Mouse (Mus musculus): Measurements from ENCODE around the gene Mrc1.
"Not testable (repeated sequence)": the region's sequence is repeated elsewhere in the genome, so short reads cannot be mapped to it uniquely, and the experiment has no call there.

The Mrc1 gene

DNA sequence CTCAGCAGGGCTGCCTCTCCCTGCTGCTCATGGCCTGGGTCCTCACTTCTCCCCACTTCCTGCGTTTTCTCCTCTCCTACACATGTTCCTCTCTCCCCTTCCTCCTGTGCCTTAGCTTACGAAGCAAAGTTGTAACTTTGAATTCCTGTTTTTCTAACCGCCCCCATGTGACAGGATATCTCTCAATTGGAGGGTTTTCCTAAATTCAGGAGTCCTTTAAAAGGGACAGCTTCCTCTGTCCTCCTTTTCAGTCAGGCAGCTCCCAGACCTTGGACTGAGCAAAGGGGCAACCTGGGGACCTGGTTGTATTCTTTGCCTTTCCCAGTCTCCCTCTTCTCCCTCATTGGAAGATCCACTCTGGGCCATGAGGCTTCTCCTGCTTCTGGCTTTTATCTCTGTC is at the start of gene Mrc1:
Gene Mrc1 (plus strand): TSS at position 244 of the 400 bp plus-strand sequence.
- no peak for DNase-seq

DNA sequence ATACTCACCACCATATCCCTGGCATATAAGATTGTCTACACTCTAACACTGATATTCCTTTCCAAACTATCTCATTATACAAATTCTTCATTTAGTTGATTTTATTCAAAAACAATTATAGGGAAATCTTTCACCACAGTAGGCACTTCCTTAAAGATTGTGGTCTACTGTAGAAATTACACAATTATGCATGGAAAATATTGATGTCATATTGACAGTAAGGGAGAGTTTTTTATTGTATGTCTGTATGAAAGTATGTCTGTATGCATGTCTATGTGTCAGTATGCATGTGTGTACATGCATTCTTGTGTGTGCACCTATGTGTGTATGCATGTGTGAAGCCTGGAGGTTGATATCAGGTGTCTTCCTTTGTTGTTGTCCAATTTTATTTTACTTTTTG is 44.8 kb upstream of the Mrc1 start:
- no peak for DNase-seq

DNA sequence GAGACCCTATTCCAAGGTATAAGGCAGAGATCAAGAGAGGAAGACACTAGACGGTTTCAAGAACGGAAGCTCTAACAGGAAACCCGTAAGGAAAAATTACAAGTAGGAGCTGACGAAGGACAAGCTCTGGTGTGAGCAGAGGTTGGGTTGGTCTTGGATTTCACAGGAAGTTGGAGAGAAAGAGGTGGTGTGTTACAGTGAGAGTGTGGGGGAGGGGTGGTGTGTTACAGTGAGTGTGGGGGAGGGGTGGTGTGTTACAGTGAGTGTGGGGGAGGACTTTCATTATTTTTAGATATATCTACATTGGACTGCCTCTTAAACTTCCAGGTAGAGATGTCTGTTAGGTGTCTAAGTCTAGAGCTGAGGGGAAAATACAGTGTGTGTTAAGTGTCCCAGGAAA is 38.5 kb upstream of the Mrc1 start:
- DNase-seq = no peak

DNA sequence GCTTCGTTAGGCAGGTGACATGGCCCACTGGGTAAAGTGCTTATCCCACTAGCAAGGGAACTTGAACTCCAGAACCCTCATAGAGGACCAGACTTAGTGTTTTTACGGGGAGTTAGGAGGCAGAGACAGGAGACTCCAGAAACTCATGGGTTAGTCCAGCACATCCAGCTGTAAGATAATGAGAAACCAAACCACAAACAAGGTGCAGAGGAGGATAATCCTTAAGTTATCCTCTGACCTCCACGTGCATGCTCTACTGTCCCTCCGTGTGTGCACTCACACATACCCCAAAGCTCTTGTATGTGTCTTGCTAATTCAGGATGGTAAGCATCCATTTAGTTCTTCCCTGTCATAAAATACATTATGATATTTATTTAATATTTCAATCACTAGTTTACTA is 37.6 kb upstream of the Mrc1 start:
- DNase-seq = no peak

DNA sequence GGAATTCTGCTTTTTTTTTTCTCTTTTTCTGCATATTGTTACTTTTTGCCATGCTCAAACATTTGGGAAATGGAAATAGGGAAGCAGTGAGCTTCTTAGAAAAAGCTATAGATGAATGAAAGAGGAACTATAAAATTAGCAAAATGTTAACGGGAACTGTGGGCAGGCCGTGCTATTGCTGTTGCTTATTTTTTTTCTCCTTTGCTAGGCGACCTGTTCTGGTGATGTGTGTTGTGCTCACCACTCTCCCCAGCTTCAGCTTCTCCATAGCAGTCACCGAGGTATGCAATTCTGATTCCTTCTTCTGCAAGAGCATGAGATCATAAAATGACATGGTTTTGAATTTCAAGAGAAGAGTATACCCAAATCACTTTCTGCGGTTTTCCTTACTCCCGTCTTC is 37.1 kb upstream of the Mrc1 start:
- no peak for DNase-seq

DNA sequence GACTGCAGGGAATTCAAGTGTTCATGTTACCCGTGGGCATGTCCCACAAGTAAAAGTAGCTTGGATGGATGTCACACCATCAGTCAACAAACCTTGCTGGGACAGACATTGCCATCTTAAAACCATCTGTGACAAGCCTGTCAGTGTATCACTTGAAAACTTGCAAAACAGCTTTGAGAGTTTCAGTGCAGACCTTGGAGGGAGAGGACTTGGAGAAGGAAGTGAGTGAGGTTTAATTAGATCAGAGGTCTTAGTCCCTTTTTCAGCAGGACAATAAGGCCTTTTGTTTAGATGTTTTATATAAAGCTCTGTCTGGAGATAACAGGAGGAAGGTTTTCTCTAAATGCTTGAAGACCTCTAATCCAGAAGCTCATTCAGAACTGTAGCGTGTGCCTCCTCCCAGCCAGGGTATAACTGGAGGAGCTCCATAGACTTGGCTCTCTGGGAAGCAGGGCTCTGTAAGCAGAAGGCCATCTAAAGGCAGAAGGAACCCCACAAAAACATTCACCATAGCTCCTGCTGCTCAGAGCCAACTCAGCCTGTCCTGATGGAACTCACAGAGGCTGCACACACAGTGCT is 30.8 kb upstream of the Mrc1 start:
- DNase-seq = not testable (repeated sequence)

DNA sequence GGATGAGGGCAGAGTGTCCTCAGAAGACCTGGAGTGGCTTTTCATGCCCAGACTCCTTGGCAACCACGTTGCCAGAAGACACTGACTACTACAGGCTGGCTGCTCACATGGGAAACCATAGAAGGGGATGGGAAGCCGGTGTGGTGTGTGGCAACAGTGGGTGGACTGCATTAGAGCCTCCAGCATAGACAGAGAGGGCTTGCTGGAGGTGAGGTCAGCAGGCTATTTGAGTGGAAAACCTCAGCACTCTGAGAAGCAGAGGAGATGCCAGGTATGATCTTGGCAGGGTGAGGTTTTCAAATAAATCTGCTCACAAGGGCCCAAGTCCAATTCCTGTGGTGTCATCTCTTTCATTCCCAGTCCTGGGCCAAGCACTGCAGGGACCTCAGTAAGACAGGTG is 29.6 kb upstream of the Mrc1 start:
- no peak for DNase-seq

DNA sequence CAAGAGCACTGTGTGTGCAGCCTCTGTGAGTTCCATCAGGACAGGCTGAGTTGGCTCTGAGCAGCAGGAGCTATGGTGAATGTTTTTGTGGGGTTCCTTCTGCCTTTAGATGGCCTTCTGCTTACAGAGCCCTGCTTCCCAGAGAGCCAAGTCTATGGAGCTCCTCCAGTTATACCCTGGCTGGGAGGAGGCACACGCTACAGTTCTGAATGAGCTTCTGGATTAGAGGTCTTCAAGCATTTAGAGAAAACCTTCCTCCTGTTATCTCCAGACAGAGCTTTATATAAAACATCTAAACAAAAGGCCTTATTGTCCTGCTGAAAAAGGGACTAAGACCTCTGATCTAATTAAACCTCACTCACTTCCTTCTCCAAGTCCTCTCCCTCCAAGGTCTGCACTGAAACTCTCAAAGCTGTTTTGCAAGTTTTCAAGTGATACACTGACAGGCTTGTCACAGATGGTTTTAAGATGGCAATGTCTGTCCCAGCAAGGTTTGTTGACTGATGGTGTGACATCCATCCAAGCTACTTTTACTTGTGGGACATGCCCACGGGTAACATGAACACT is 28.2 kb upstream of the Mrc1 start:
- not testable (repeated sequence) for DNase-seq

DNA sequence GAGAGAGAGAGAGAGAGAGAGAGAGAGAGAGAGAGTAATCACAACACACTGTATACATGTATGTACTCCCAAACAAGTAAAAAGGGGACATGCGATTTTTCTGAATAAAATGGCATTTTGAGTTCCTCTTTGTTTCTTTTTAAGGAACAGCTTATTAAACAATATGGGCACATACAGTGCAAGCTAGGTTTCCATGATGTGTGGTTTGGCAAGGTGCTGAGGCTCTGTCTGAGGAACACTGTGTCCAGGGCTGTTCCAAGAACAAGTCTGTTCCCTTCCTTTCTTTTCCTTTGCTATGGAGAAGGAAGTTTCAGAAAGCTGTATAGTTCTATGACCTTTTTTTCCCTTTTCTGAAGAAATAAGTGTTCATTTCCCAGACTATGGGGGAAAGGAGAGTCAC is 24.9 kb upstream of the Mrc1 start:
- no peak for DNase-seq

DNA sequence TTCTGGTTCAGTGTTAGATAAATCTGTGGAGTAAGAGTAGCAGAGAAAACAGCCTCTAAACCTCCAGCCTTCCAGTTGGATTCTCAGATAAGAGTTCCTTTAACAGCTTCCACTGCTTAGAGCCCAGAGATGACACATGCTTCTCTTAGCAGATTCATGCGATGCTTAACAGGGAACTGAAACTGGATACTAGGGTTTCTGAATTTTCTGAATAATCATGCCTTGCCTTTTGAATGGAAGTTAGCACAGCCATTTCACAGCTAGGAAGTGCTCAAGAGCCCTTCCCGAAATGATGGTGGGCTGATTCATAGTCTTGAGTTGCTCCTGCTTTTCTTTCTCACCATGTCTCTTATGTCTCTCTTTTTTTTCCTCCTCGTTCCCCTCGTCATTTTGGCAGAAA is 22.4 kb upstream of the Mrc1 start:
- no peak for DNase-seq

DNA sequence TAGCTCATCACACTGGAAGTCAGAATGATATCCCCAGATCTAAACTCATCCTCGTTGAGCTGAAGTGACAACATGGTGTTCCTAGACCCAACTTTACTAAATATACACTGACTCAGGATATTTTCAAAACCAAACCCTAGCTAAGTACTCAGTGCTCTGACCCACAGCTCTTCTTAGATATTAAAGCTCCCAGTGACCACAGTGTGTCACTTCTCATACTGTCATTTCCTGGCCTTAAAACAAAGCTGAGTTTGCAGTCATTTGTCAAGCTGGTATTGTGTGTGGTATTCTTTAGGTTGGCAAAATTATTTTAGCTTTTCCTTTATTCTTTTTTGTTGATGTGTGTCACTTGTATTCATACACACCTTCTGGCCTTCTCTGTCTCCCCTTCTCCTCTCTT is 18.5 kb upstream of the Mrc1 start:
- no peak for DNase-seq

DNA sequence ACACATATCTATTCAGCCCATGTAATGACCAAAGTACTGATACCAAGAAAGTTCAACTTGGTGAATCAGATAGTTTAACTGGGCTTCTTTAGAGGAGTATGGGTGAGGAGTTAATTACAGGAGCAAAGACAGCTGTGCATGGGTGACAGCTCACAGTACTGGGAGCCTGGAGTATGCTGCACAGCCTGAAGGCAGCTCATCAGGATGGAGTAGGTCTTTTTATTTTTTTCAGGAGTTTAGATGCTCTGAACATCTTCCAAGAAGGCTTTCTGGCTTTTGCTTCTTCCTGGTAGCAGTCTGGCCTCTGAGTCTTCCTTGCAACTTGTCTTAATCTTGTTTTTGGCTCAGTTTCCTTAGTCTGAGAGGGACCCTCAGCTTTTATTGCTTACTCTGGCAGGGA is 17.6 kb upstream of the Mrc1 start:
- DNase-seq = no peak

DNA sequence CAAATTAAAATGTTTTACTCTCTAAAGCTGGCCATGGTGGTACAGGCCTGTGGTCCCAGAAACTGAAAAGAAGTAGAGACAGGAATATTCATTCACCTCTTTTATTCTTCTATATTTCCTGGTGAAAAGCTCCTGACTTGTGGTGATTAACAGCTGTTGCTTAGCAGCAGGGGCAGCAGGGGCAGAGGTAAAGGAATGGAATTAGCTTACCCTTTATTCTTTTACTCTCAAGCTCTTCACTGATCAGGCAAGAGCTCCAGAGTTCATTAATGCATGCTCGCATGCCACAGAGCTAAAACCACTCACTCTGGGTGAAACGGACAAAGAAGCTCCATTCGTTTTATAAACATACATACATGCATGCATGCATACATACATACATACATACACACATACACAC is 14.4 kb upstream of the Mrc1 start:
- DNase-seq = no peak

DNA sequence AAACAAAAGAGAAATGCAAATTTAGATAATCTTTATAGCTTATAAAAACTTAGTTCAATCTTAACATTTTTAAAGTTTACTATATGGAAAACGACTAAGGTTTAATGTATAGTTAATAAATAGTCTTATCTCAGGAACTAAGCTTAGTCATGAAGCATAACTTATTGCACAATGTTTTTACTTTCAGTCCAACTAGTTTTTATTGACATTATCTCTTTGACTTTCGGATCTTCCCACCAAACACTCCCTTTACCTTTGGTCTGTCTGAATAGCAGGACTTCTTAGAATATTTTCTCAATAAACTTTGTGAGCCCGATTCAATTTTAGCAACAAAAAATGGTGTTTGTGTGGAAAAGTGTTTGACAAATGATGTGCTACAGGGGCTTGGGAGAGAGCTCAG is 12.5 kb upstream of the Mrc1 start:
- no peak for DNase-seq

DNA sequence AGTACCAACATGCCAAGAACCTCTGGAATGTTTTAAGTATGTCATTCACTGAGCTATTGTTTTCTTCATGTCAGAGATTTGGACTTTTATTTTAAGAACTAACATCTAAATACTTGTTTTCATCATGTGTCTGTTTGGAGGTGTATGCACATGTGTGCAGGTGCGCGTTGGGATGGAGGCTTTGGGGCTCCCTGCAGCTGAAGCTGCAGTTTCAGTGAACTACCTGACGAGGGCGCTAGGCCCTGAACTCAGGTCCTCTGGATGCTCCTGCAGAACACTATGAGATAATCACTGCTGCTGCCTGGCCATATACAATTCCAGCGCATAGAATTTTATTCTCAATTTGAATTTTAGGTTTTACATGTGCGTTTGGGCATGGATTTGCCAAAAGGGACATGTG is 11.1 kb upstream of the Mrc1 start:
- DNase-seq = no peak

DNA sequence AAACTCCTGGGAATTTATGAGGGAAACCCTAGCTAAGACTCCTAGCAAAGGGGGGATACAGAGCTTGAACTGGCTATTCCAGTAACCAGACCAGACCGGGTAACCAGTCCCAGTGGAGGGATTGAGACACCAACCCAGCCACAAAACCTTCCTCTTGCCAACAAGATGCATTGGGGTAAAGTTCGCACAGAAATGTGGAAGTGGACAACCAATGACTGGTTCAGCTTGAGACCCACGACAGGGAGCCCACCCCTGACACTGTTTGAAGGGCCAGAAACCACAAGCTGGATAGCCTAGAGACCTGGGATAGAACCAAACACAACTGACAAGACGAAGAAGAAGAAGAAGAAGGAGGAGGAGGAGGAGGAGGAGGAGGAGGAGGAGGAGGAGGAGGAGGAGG is 4.8 kb upstream of the Mrc1 start:
- DNase-seq = no peak

DNA sequence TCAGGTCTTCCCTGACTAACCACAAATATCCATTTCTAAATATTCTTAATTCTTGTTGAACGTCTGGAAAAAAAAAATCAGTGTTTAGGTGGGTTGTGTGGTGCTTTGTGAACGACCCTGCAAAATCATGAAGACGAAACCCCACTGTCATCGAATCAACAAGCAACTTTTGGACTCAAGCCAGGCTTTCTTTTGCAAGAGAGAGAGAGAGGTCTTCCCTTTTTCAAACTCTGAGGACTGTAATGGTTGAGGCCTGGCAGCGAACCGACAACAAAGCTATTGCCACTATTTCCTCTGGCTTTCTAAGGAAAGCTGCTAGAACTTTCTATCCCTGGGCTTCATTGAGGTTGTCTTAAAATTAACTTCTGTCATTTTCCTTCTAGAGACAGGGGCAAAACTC is 697 bp upstream of the Mrc1 start:
- DNase-seq = no peak

DNA sequence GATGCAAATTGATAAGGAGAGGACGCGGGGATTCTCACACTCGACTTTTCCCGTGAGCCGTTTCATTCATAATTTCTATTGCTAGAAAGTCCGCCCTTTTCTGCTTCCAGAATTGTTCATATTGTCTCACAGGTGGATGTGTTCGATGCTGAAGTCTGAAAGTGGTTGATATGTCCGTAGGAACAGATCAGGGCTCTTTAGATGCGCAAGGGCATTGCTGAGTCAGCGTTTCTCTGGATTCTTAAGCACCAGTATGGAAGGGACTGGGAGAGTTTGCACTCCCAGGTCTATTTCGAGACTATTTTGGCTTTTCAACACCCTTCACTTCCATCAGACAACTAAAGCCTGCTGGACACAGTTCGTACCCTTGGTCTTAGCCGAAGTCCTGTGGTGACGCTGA is 787 bp downstream of the Mrc1 start:
- DNase-seq = no peak

DNA sequence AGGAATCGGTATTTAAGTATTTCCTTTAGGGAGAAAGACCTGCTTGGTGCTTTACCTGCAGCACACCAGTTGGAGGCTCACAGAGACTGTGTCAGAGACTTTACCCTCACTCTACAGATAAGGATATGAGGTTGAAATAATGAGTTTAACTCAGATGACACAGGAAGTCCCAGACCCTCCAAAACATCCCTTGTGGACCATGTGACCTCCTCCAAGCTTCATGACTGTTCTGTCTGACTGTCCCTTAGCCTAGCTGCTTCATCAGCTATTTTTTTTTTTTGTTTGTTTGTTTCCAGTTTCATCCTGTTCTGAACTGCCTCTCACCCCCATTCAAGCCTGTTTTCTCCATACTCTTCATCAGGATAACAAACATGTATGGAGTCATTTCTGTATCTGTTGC is 3.7 kb downstream of the Mrc1 start:
- DNase-seq = no peak

DNA sequence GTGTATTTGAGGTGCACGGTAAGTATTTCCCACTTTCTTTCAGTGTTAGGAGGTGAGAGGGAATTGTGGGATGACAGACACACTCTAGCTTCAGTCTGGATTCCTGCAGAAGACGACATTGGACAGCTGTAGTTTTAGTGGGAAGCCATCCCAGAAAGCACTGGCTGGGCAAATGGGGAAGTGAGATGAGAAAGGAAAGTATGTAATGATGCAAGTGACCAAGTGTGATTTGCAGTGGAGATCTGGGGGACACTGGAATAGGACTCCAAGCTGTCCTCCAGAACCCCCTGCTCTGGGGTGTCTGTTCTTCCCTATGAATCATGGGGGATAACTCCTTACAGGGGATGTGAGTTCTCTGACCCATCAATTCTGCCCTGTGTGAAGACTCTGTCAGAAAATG is 4.8 kb downstream of the Mrc1 start:
- no peak for DNase-seq

DNA sequence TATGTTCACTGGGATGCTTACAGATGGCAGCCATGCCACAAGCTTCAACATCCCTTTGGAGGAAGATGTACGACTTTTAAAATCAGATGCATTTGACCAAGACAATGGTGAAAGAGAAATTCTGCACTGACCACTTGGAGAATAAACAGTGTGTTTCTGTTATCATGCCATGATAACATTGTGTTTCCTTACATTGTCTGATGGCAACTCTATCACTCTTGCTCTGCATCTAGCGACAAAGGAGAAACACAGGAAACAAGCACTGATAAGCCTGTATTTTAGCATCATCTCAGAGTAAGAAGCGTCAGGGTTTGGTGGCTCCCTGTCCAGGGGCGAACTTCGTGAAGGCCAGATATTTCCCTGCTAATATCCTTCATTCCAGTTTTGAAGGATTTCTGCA is 6.1 kb downstream of the Mrc1 start:
- no peak for DNase-seq

DNA sequence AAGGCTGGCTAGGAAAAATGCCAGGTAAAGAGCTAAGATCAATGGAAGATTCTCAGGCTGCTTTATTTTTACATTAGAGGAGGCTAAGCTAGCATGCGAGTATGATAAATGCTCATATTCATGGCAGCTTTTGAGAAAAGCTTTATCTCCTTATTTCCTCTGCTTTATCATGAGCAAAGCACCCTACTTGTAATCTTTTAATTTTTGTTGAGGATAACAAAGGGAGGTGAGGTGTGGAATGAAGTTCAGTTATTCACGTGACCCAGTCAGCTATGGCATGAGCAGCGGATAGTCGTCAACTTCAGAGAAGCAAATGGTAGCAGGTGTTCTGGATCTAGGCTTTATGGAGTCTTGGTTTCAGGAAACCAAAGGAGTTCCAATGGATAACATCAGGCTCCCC is 7.7 kb downstream of the Mrc1 start:
- no peak for DNase-seq

DNA sequence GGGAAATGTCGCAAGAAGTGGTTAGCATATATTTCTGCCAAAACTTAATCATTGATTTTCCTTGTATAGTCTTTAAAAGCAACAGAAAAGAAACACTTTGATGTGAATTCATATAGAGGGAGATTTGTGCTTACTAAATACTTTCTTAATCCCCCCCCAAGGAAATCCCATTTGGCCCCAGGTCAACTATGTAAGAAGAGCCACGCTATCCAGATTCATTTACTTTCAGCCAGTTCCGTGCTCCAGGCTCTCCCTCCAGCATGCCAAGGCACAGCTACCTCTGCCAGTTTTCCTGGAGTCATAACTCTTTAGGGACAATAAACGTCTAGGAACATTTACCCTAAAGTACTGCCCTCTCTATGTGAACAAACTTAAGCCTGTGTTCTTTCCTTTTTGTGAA is 8.5 kb downstream of the Mrc1 start:
- DNase-seq = no peak

DNA sequence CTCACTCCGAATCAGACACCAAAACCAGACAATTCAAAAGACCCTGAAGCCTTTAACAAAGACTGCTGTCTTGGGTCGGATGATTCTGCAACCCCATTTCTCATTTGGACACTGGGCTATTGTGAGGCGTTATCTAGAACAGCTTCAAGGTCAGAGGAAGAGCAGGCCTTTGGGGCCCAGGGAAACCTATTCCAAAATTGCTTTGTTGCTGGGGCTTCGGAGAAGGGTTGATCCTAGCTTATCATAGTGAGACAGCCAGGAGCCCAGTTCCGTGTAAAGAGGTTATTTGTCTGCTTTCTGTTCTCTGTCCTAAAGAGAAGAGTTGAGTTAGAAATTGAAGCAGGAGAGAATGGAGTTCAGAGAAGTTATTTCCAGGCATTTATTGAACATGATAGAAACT is 10.0 kb downstream of the Mrc1 start:
- DNase-seq = no peak

DNA sequence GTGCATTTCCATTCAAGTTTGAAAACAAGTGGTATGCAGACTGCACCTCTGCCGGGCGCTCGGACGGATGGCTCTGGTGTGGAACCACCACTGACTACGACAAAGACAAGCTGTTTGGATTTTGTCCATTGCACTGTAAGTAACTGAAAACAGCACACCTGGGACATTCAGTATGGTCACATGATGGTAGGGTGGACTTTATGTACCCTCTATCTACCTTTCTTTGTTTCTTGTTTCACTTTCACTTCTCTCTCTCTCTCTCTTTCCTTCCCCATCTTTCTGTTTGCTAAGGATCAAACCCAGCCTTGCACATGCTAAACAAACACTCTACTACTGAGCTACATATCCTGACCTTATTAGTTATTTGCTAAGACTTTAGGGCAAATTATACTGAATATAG is 15.0 kb downstream of the Mrc1 start:
- DNase-seq = no peak

DNA sequence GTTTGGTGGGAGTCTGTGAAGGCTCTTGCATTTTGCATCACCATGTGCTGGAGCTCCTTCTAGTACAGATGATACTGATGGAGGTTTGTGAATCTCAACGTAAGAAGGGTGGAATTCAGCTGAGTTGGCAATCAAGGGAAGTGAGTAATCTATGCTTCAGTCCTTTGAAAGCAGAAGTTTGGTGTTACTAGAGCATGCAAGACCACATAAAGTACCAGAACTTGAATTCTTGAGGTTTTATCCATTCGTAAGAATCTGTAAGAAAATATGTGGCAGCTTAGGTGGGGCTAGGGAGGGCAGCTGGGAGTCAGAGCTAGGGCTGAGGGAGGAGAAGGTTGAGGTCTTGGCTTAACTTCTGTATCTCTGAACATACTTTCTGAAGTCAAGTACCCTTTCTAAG is 15.5 kb downstream of the Mrc1 start:
- DNase-seq = no peak

All from thymus, adult 18-20 months (tissue).